Mouse (Mus musculus): Measurements from ENCODE around the gene Optn. TPM values are rescaled to one million over a fixed set of nuclear protein-coding genes. Genes with fewer than 3 reads are reported as not detected.

Optn gene
- polyA plus RNA-seq, 1 experiment from 2014 or later: 28.7 TPM

DNA sequence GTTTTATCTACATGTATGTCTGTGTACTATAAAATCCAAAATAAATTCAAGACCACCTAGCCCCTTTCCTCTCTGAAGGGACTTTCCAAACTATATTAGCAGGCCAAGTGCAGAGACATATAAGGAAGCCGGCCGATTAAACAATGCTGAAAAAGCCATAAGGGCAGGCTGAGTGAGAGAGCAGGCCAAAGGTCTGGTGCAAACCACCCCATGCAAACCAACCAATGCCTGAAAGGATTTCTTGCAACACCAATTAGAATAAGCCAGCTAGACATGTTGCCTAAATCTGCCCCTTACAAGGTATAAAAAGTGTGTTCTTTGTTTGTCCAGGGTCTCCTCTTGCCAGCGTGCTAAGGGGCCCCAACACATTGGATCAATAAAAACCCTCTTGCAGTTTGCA is 23.8 kb upstream of the Optn start:
- no peaks in the 10 kb centered on the region for H3K27me3 ChIP-seq (replicated peaks; ENCODE audit: control insufficient read depth, insufficient read depth, low read length)
- H3K4me1 ChIP-seq (ENCODE audit: control insufficient read depth, insufficient read depth, low read length): no peaks in the 10 kb centered on the region
- H3K4me2 ChIP-seq (ENCODE audit: low read depth, low read length): no peak overlapping the region
- H3K9me3 ChIP-seq (ENCODE audit: control insufficient read depth, low read length): no peaks in the 10 kb centered on the region
- no peak overlapping the region for H3K27ac ChIP-seq (ENCODE audit: low read length)
- no peak overlapping the region for H3K9ac ChIP-seq (ENCODE audit: low read depth, low read length)
- H3K36me3 ChIP-seq (ENCODE audit: control insufficient read depth, insufficient read depth, low read length): no peaks in the 10 kb centered on the region
- no peak overlapping the region for H3K4me3 ChIP-seq (ENCODE audit: low read length)
- ATAC-seq: no peak; the same call in 1 of the 2 replicates
- WGBS: 79% methylated on average over 3 of the region's 3 CpGs

DNA sequence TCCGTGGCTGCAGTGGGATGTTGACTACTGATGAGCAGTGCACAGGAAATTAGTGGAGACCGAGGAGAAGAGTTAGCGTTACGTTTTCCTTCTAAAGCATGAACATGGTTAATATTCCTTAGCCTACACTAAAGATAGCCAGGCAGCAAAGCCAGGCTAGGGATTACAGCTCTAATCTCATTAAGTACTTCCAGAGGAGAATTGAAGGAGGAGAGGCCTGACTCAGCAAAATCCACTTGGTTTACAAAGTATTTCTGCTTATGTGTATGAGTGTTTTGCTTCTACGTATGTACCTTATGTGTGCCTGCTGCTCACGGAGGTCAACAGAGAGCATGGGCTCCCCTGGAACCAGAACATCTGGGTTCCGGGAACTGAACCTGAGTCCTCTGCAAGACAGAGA is 19.9 kb upstream of the Optn start:
- Histone ChIP-seq H3K36me3 (ENCODE audit: control insufficient read depth, insufficient read depth, low read length) (no peaks in the 10 kb centered on the region), H3K4me1 (ENCODE audit: control insufficient read depth, insufficient read depth, low read length) (no peaks in the 10 kb centered on the region), H3K9me3 (ENCODE audit: control insufficient read depth, low read length) (no peaks in the 10 kb centered on the region), H3K4me3 (ENCODE audit: low read length) (no peak overlapping the region), H3K9ac (ENCODE audit: low read depth, low read length) (no peak overlapping the region), H3K27me3 (replicated peaks; ENCODE audit: control insufficient read depth, insufficient read depth, low read length) (no peaks in the 10 kb centered on the region), H3K4me2 (ENCODE audit: low read depth, low read length) (no peak overlapping the region), H3K27ac (ENCODE audit: low read length) (no peak overlapping the region)
- ATAC-seq: no peak
- 94% methylated on average over 7 of the region's 7 CpGs for WGBS

DNA sequence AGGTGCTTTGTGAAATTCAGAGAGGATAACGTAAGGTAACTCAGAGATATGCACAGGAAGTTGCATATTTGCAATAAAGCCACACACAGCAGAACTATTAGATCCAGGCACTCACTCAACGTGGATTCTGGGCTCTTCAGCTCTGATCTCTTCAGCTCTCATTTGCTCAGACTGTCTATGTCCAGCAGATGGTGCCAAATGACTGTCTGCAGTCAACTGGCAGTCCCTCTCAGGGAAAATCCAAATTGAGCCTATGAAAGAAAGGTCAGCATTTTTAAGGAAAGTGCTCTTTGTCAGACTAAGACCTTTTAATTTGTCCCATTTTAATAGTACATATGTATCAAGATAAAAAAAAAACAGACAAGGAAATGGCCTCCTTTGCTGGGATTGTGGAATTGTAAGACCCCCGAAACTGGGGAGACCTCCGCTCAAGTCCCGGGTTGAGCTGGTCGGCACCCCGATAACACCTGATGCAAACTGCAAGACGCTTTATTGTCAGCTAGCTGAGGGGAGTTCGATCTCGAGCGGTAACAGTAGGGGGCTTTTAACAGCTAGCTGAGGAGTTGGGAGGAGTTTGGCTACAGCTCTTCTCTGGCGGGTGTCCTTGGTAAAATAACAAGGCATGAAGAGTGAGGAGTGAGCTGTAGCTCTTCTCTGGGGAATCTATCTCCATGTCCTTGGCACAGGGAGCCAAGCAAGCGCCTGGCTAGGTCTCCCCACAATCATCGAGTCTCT is 16.4 kb upstream of the Optn start:
- H3K9ac ChIP-seq (ENCODE audit: low read depth, low read length): peak overlapping the region; percentile 59
- peak overlapping the region; percentile 26 for H3K4me3 ChIP-seq (ENCODE audit: low read length)
- H3K4me2 ChIP-seq (ENCODE audit: low read depth, low read length): peak overlapping the region; percentile 56
- peaks cover 3% of the 10 kb centered on the region; the same call in 1 of the 2 replicates for H3K4me1 ChIP-seq (ENCODE audit: control insufficient read depth, insufficient read depth, low read length)
- 9% methylated on average over 14 of the region's 14 CpGs for WGBS
- no peaks in the 10 kb centered on the region for H3K36me3 ChIP-seq (ENCODE audit: control insufficient read depth, insufficient read depth, low read length)
- H3K9me3 ChIP-seq (ENCODE audit: control insufficient read depth, low read length): 0 out of 2 replicates have a peak, but pooled peaks cover 4% of the 10 kb centered on the region
- H3K27ac ChIP-seq (ENCODE audit: low read length): no peak overlapping the region
- no peaks in the 10 kb centered on the region for H3K27me3 ChIP-seq (replicated peaks; ENCODE audit: control insufficient read depth, insufficient read depth, low read length)
- ATAC-seq: peak; percentile 60; the same call in 1 of the 2 replicates

DNA sequence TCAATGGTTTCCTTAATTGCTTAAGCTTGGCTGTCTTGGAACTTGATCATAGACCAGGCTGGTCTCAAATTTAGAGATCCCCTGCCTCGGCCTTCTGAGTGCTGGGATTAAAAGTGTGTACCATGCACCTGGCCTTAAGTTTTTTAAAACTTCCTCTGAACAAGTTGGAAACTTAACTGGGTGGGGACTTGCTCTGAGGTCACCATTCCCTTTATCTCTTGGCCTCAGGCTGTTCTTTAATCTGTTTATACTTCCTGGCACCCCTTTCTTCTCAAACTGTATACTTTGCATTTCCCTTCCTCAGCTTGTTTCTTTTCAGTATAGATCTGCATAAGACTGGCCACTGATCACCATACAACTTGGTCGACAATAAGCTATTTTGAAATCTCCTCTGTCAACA is 14.1 kb upstream of the Optn start:
- Histone ChIP-seq H3K9me3 (ENCODE audit: control insufficient read depth, low read length) (0 out of 2 replicates have a peak, but pooled peaks cover 4% of the 10 kb centered on the region), H3K36me3 (ENCODE audit: control insufficient read depth, insufficient read depth, low read length) (no peaks in the 10 kb centered on the region), H3K4me3 (ENCODE audit: low read length) (no peak overlapping the region), H3K9ac (ENCODE audit: low read depth, low read length) (no peak overlapping the region), H3K4me2 (ENCODE audit: low read depth, low read length) (no peak overlapping the region), H3K4me1 (ENCODE audit: control insufficient read depth, insufficient read depth, low read length) (peaks cover 3% of the 10 kb centered on the region; the same call in 1 of the 2 replicates), H3K27ac (ENCODE audit: low read length) (no peak overlapping the region), H3K27me3 (replicated peaks; ENCODE audit: control insufficient read depth, insufficient read depth, low read length) (no peaks in the 10 kb centered on the region)
- ATAC-seq: no peak
- 72% methylated on average over 2 of the region's 2 CpGs for WGBS

DNA sequence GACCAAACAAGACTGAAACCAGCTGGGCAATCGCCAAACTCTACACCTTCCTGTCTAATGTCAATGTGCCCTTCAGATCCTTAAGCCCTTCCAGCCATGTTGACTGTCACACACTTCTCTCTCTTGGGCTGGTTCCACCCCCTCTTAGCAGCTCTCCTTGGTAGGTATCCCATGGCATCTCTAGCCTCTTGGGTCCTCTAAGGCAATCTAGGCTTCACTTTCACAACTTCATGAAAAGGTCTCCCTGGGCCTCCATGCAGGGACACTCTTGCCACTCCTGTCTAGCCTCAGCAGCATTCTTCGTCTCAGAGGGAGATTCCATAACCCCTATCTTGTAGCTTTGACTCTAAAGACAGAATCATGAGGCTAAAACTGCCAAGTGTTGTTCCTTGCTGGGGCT is 13.6 kb upstream of the Optn start:
- ATAC-seq: peak; percentile 14; the same call in 1 of the 2 replicates
- Histone ChIP-seq H3K4me3 (ENCODE audit: low read length) (no peak overlapping the region), H3K4me1 (ENCODE audit: control insufficient read depth, insufficient read depth, low read length) (peaks cover 3% of the 10 kb centered on the region; the same call in 1 of the 2 replicates), H3K27ac (ENCODE audit: low read length) (no peak overlapping the region), H3K27me3 (replicated peaks; ENCODE audit: control insufficient read depth, insufficient read depth, low read length) (no peaks in the 10 kb centered on the region), H3K9ac (ENCODE audit: low read depth, low read length) (no peak overlapping the region), H3K36me3 (ENCODE audit: control insufficient read depth, insufficient read depth, low read length) (no peaks in the 10 kb centered on the region), H3K9me3 (ENCODE audit: control insufficient read depth, low read length) (0 out of 2 replicates have a peak, but pooled peaks cover 4% of the 10 kb centered on the region), H3K4me2 (ENCODE audit: low read depth, low read length) (no peak overlapping the region)
- 80% methylated on average over 2 of the region's 2 CpGs for WGBS

DNA sequence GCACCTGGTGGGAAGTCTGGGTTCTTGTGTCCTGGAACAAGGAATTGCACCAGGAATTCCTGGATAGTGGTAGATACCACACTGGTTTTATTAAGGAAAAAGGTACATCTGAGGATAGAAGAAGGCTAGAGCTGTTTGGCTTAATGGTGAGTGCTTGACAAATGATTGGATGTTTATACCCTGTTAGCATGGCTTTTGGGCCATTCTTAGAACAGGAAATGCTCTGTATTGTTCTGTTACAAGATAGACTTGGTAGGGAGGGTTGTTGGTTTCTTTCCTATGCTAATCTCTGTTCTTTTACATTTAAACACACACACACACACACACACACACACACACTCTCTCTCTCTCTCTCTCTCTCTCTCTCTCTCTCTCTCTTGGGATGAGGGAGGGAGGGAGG is 12.0 kb upstream of the Optn start:
- H3K4me3 ChIP-seq (ENCODE audit: low read length): no peak overlapping the region
- H3K27ac ChIP-seq (ENCODE audit: low read length): no peak overlapping the region
- no peaks in the 10 kb centered on the region for H3K27me3 ChIP-seq (replicated peaks; ENCODE audit: control insufficient read depth, insufficient read depth, low read length)
- no peaks in the 10 kb centered on the region for H3K36me3 ChIP-seq (ENCODE audit: control insufficient read depth, insufficient read depth, low read length)
- H3K4me1 ChIP-seq (ENCODE audit: control insufficient read depth, insufficient read depth, low read length): peaks cover 3% of the 10 kb centered on the region; the same call in 1 of the 2 replicates
- no peak overlapping the region for H3K9ac ChIP-seq (ENCODE audit: low read depth, low read length)
- 0 out of 2 replicates have a peak, but pooled peaks cover 4% of the 10 kb centered on the region for H3K9me3 ChIP-seq (ENCODE audit: control insufficient read depth, low read length)
- ATAC-seq: no peak
- no peak overlapping the region for H3K4me2 ChIP-seq (ENCODE audit: low read depth, low read length)

DNA sequence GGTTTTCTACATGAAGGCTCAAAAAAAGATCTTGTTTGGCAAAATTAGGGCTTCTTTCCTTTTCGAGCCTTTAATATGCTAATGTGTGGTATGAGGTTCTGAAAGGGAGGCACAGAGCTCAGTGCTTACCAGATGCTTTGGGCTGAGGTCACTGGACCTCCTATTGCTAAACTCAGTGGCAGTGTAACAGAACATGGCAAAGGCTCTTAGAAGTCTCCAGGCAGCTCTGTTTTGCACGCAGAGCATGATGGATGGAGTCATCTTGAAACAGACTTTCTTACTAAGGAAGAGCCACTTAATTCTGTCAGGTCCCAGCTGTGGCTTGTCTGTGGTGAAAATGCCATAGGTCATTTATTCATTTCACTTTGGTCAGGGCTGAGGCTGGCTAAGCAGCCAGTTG is 11.6 kb upstream of the Optn start:
- Histone ChIP-seq H3K9me3 (ENCODE audit: control insufficient read depth, low read length) (0 out of 2 replicates have a peak, but pooled peaks cover 4% of the 10 kb centered on the region), H3K27me3 (replicated peaks; ENCODE audit: control insufficient read depth, insufficient read depth, low read length) (no peaks in the 10 kb centered on the region), H3K4me2 (ENCODE audit: low read depth, low read length) (no peak overlapping the region), H3K36me3 (ENCODE audit: control insufficient read depth, insufficient read depth, low read length) (no peaks in the 10 kb centered on the region), H3K9ac (ENCODE audit: low read depth, low read length) (no peak overlapping the region), H3K4me3 (ENCODE audit: low read length) (no peak overlapping the region), H3K27ac (ENCODE audit: low read length) (no peak overlapping the region), H3K4me1 (ENCODE audit: control insufficient read depth, insufficient read depth, low read length) (peaks cover 3% of the 10 kb centered on the region; the same call in 1 of the 2 replicates)
- 58% methylated on average over 2 of the region's 2 CpGs for whole genome bisulfite sequencing
- no peak for ATAC-seq

DNA sequence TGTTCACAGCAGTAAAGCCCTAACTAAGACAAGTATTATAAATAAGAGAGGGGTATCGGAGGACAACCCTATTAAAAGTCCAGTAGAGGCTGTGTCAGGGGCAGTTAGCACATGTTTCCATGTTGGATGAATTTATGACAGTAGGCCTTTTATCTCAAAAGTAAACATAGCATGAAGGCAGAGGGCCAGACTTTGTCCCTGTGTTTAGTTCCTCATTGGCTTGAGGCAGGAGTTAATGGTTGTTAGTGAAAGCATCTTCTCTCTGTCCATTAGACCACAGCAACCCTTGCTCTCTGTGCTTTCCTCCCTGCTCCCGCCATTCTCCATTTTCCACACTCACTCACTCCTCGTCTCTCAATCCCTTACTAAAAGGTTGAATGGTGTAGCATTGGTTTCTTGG is 9.9 kb upstream of the Optn start:
- no peak overlapping the region for H3K4me2 ChIP-seq (ENCODE audit: low read depth, low read length)
- no peaks in the 10 kb centered on the region for H3K27me3 ChIP-seq (replicated peaks; ENCODE audit: control insufficient read depth, insufficient read depth, low read length)
- 0 out of 2 replicates have a peak, but pooled peaks cover 4% of the 10 kb centered on the region for H3K9me3 ChIP-seq (ENCODE audit: control insufficient read depth, low read length)
- ATAC-seq: peak; percentile 78
- WGBS: 82% methylated on average over 3 of the region's 3 CpGs
- H3K9ac ChIP-seq (ENCODE audit: low read depth, low read length): no peak overlapping the region
- no peaks in the 10 kb centered on the region for H3K36me3 ChIP-seq (ENCODE audit: control insufficient read depth, insufficient read depth, low read length)
- no peak overlapping the region for H3K4me3 ChIP-seq (ENCODE audit: low read length)
- peaks cover 3% of the 10 kb centered on the region; the same call in 1 of the 2 replicates for H3K4me1 ChIP-seq (ENCODE audit: control insufficient read depth, insufficient read depth, low read length)
- H3K27ac ChIP-seq (ENCODE audit: low read length): no peak overlapping the region

DNA sequence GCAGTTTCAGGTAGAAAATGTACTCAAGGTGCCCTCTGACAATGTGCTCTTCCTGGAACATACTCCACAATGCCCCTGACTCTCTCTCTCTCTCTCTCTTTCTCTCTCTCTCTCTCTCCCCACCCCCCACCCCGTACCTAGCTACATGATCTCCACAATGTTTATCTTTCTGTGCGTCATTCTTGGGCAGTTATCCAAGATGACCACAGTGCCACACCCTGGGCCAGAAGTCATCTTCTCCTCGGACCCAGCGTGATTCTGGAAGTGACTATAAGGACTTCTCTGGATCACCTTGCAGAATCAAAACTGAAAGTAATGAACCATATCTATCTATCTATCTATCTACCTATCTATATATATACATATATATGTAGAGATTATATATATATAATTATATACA is 4.1 kb upstream of the Optn start:
- no peaks in the 10 kb centered on the region for H3K36me3 ChIP-seq (ENCODE audit: control insufficient read depth, insufficient read depth, low read length)
- ATAC-seq: no peak
- H3K4me1 ChIP-seq (ENCODE audit: control insufficient read depth, insufficient read depth, low read length): peaks cover 8% of the 10 kb centered on the region
- 57% methylated on average over 4 of the region's 4 CpGs for WGBS
- no peak overlapping the region for H3K4me2 ChIP-seq (ENCODE audit: low read depth, low read length)
- H3K9ac ChIP-seq (ENCODE audit: low read depth, low read length): no peak overlapping the region
- H3K27ac ChIP-seq (ENCODE audit: low read length): no peak overlapping the region
- H3K27me3 ChIP-seq (replicated peaks; ENCODE audit: control insufficient read depth, insufficient read depth, low read length): no peaks in the 10 kb centered on the region
- H3K4me3 ChIP-seq (ENCODE audit: low read length): no peak overlapping the region
- H3K9me3 ChIP-seq (ENCODE audit: control insufficient read depth, low read length): no peaks in the 10 kb centered on the region
